Mouse (Mus musculus) c-Kit-positive CD71-positive TER-119-negative erythroid progenitor cells, embryonic 14.5 days (primary cell): ENCODE measurements at regions not wholly inside any gene's neighbourhood (a gene's known extent, or its start where the extent isn't known, plus 50 kb on each side); places are given as distances from the start of the nearest gene placed in this dataset.
A peak's percentile ranks its signal among the peaks of the same experiment; 100 is the strongest.

Source experiments
- DNase-seq: peaks from one replicate; pipeline ENCODE4 v3.0.0-alpha.2; 2013; ENCODE audit warnings: low read depth

- no peak for DNase-seq
These were observed 110.4 kb upstream of the Neil3 start for GRCm38 (mm10) chr8:53749263-53749662.

- no peak for DNase-seq
These were observed 130.3 kb upstream of the Neil3 start for GRCm38 (mm10) chr8:53769211-53769610.

GRCm38 (mm10) chr8:53775511-53775910 lies 136.6 kb upstream of the Neil3 start:
- no peak for DNase-seq

GRCm38 (mm10) chr8:53780886-53781285 lies 142.0 kb upstream of the Neil3 start:
- no peak for DNase-seq

GRCm38 (mm10) chr8:53781885-53782284 lies 143.0 kb upstream of the Neil3 start:
- DNase-seq = no peak

GRCm38 (mm10) chr8:53788202-53788601 lies 149.3 kb upstream of the Neil3 start:
- DNase-seq = no peak

GRCm38 (mm10) chr8:53821148-53821547 lies 182.3 kb upstream of the Neil3 start:
- no peak for DNase-seq

GRCm38 (mm10) chr8:53827395-53827794 lies 188.5 kb upstream of the Neil3 start:
- DNase-seq = no peak

GRCm38 (mm10) chr8:53847821-53848220 lies 209.0 kb upstream of the Neil3 start:
- DNase-seq = no peak

- no peak for DNase-seq
These were observed 208.8 kb upstream of the Vegfc start for GRCm38 (mm10) chr8:53868567-53868966.

- peak; percentile 5 for DNase-seq
These were observed 207.3 kb upstream of the Vegfc start for GRCm38 (mm10) chr8:53869997-53870596.

GRCm38 (mm10) chr8:53872033-53872619 lies 205.3 kb upstream of the Vegfc start:
- DNase-seq = no peak

GRCm38 (mm10) chr8:53878846-53879245 lies 198.6 kb upstream of the Vegfc start:
- DNase-seq = no peak

- no peak for DNase-seq
These were observed 195.9 kb upstream of the Vegfc start for GRCm38 (mm10) chr8:53881551-53881950.

GRCm38 (mm10) chr8:53892205-53892710 lies 185.1 kb upstream of the Vegfc start:
- DNase-seq = no peak

GRCm38 (mm10) chr8:53892770-53893169 lies 184.6 kb upstream of the Vegfc start:
- DNase-seq = no peak

GRCm38 (mm10) chr8:53922343-53922742 lies 155.1 kb upstream of the Vegfc start:
- no peak for DNase-seq

GRCm38 (mm10) chr8:53930685-53931084 lies 146.7 kb upstream of the Vegfc start:
- DNase-seq = no peak

GRCm38 (mm10) chr8:53938392-53938791 lies 139.0 kb upstream of the Vegfc start:
- no peak for DNase-seq

GRCm38 (mm10) chr8:53939519-53939918 lies 137.9 kb upstream of the Vegfc start:
- DNase-seq = no peak

GRCm38 (mm10) chr8:53941144-53941543 lies 136.3 kb upstream of the Vegfc start:
- no peak for DNase-seq

- no peak for DNase-seq
These were observed 131.8 kb upstream of the Vegfc start for GRCm38 (mm10) chr8:53945561-53945960.

GRCm38 (mm10) chr8:53947384-53947783 lies 130.0 kb upstream of the Vegfc start:
- no peak for DNase-seq
